Mouse (Mus musculus) urinary bladder, postnatal 10 days (tissue): Measurements from ENCODE around the gene Ing4.
"Not testable (repeated sequence)": the region's sequence is repeated elsewhere in the genome, so short reads cannot be mapped to it uniquely, and the experiment has no call there.

ENCODE experiments used
- DNase-seq: peaks from one replicate; pipeline ENCODE4 v3.0.0; 2022; ENCODE audit warnings: low spot score

The Ing4 gene

GRCm38 (mm10) chr6:125041047-125041446 is 1.5 kb downstream of the Ing4 start:
- no peak for DNase-seq

- no peak for DNase-seq
Measured at GRCm38 (mm10) chr6:125042081-125042480, 2.5 kb downstream of the Ing4 start.

- DNase-seq = no peak
Measured at GRCm38 (mm10) chr6:125046691-125047090, 7.1 kb downstream of the Ing4 start.

- no peak for DNase-seq
Measured at GRCm38 (mm10) chr6:125049678-125050077, 10.1 kb downstream of the Ing4 start, which contains the start of gene Acrbp. TSS of gene Acrbp (plus strand) at chr6:125049689.

GRCm38 (mm10) chr6:125051237-125051636 is 11.7 kb downstream of the Ing4 start:
- no peak for DNase-seq

GRCm38 (mm10) chr6:125061493-125061892 is 21.9 kb downstream of the Ing4 start:
- DNase-seq = no peak

GRCm38 (mm10) chr6:125062511-125062910 is 23.0 kb downstream of the Ing4 start:
- no peak for DNase-seq

- no peak for DNase-seq
Measured at GRCm38 (mm10) chr6:125063906-125064305, 24.3 kb downstream of the Ing4 start.

- not testable (repeated sequence) for DNase-seq
Measured at GRCm38 (mm10) chr6:125065223-125065622, 25.7 kb downstream of the Ing4 start.

- DNase-seq = no peak
Measured at GRCm38 (mm10) chr6:125067571-125067995, 28.0 kb downstream of the Ing4 start, which contains the start of gene Lpar5. TSS of gene Lpar5 (plus strand) at chr6:125067920.

- no peak for DNase-seq
Measured at GRCm38 (mm10) chr6:125071170-125071895, 31.8 kb downstream of the Ing4 start.

- DNase-seq = no peak
Measured at GRCm38 (mm10) chr6:125071896-125072279, 32.3 kb downstream of the Ing4 start.

- no peak for DNase-seq
Measured at GRCm38 (mm10) chr6:125073825-125074224, 34.3 kb downstream of the Ing4 start.

GRCm38 (mm10) chr6:125081394-125081793 is 41.8 kb downstream of the Ing4 start:
- DNase-seq = no peak

- peak; percentile 68 for DNase-seq
Measured at GRCm38 (mm10) chr6:125081797-125082560, 42.4 kb downstream of the Ing4 start.

GRCm38 (mm10) chr6:125082801-125083386 is 43.3 kb downstream of the Ing4 start:
- no peak for DNase-seq

- no peak for DNase-seq
Measured at GRCm38 (mm10) chr6:125084424-125084823, 44.9 kb downstream of the Ing4 start.

GRCm38 (mm10) chr6:125087937-125088336 is 48.4 kb downstream of the Ing4 start:
- DNase-seq = no peak

- DNase-seq = peak; percentile 38
Measured at GRCm38 (mm10) chr6:125088561-125089321, 49.2 kb downstream of the Ing4 start.

- peak; percentile 41 for DNase-seq
Measured at GRCm38 (mm10) chr6:125089521-125090321, 50.2 kb downstream of the Ing4 start.
